Mouse (Mus musculus) bone marrow, adult 2 months (tissue): ENCODE data around the gene Elk4. TPM values are rescaled to one million over a fixed set of nuclear protein-coding genes. Genes with fewer than 3 reads are reported as not detected.

Source experiments
- H3K27ac ChIP-seq: fragments of 200-500 bp; 2 replicates; pipeline ENCODE4 v1.5.1; 2012; ENCODE audit warnings: low read depth, mild to moderate bottlenecking, control low read depth, inconsistent platforms, low read length; ENCODE audit not compliant: control insufficient read depth, poor library complexity, insufficient read depth
- H3K4me1 ChIP-seq: fragments of 200-500 bp; 2 replicates; pipeline ENCODE4 v1.6.1; 2011; ENCODE audit warnings: low read length; ENCODE audit not compliant: control insufficient read depth, insufficient read depth
- H3K4me3 ChIP-seq: fragments of 200-500 bp; replicated peaks from 2 replicates; pipeline ENCODE3; 2011; ENCODE audit warnings: mild to moderate bottlenecking, low read depth, low read length, control low read depth; ENCODE audit not compliant: control insufficient read depth
- CTCF ChIP-seq: fragments of 200-500 bp; IDR thresholded peaks from 2 replicates; pipeline ENCODE4 v1.5.1; 2011; ENCODE audit warnings: low read length, control low read depth; ENCODE audit not compliant: control insufficient read depth, insufficient read depth
- POLR2A ChIP-seq: fragments of 200-500 bp; IDR thresholded peaks from 2 replicates; pipeline ENCODE4 v1.6.1; 2011; ENCODE audit warnings: low read depth, mild to moderate bottlenecking, control low read depth, low read length, borderline replicate concordance; ENCODE audit not compliant: control insufficient read depth
- WGBS: fragments of 180-500 bp; shearing (Covaris S2); methylation state at CpG from one replicate; pipeline ENCODE4 v1.1.7; 2018; 5-methylcytosine and 5-hydroxymethylcytosine counted together
- polyA plus RNA-seq: library from polyadenylated mRNA; stranded (reverse); fragments of >200 nt; gene quantifications from 2 replicates; pipeline ENCODE4 v1.2.4, GENCODE M21; 2011; ENCODE audit warnings: low replicate concordance; ENCODE audit not compliant: missing spikeins, insufficient read depth, insufficient read length

Elk4 gene
- polyA plus RNA-seq, 1 experiment: 91.1 TPM

DNA sequence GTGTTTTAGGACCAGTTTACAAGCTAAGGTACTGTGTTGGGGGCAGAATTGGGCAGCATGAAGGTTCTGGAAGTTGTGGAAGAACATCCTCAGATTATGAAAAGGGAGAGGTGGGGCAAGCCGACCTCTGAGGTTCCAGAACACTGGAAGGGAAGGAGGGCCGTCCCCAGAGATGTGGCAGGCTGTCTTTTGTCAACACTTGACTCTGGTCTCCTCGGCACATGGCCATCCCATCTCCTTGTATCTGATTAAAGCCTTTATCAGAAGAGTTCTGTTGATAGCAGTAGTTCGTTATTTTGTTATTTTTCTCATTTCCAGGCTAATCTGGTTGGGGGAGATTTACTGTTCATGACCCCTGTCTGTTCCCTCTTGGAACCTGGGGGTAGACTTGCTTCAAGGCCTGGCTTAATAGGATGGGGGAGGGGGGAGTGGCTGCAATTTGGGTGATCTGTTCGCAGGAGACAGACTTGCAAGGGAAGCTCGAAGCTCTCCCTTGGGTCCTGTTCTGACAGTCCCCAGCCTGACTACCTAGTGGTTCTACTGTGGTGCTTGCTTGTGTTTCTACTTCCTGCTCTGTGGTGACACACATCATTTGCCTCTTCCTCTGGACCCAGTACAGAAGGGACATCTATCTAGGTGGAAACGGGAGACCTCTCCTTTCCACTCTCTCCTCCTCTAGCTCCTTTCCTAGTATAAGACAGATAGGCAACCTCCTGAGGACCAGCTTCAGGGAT is 52.8 kb downstream of the Elk4 start:
- no peaks in the 10 kb centered on the region for H3K4me1 ChIP-seq
- WGBS: 47% methylated on average over 7 of the region's 7 CpGs
- TF ChIP-seq CTCF: no peak
- TF ChIP-seq POLR2A: no peak
- H3K27ac ChIP-seq: no peak overlapping the region
- H3K4me3 ChIP-seq: no peak overlapping the region

DNA sequence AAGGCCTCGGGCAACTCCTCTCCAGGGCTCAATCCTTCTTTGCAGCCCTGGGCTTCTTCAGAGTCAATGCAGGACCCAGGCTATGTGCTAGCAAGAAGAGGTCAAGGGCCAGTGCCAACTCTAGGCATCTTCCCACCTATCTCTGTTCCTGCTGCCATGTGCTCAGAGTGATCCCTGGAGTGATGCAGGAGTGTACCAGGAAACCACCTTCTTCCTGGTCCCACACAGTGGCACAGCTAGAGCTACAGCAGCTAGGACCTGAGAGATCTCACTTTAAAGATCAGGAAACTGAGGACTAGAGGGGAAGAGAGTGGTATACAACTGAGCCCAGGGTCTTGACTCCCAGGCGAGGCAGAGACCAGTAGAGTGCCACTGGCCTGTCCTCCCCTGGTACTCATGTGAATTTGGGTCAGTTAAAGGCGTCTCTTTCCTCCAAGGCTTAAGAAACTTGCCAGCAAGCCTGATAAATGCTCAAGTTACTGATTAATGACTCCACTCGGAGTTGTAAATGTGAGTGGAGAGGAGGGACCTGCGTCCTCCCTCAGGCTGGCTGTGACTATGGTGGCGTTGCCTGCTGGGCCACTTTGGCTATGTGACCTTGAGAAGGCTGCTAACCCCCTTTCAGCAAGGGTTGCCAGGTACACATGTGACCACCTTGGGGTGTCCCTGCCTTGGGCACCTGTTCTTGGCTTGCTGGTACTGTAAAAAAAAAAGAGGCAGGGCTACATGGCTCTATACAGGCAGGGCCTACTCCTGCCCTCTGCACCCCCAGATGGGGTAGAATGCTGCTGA is 54.5 kb downstream of the Elk4 start:
- H3K4me3 ChIP-seq: no peak overlapping the region
- no peak for TF ChIP-seq POLR2A
- TF ChIP-seq CTCF: no peak
- WGBS: 62% methylated on average over 6 of the region's 6 CpGs
- no peak overlapping the region for H3K27ac ChIP-seq
- H3K4me1 ChIP-seq: no peaks in the 10 kb centered on the region

DNA sequence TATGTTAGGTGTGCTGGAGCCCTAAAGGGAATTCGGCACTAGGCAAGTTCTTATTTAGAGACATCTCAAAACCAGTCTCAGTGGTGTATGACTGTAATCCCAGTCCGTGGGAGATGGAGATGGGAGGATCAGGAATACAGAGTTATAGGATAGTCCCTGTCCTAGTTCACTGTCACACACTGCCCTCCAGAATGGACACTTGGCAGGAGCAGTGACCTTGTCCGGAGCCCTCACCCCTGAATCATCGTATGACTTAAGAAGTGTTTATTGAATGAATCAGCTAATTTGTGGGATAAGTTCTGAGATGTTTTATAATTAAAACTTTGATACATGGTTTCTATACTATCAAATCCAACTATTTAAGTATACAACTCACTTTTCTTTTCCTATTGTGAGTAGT is 55.7 kb downstream of the Elk4 start:
- Histone ChIP-seq H3K4me1 (no peaks in the 10 kb centered on the region), H3K4me3 (no peak overlapping the region), H3K27ac (no peak overlapping the region)
- TF ChIP-seq POLR2A: no peak
- TF ChIP-seq CTCF: no peak
- WGBS: 86% methylated on average over 4 of the region's 4 CpGs

DNA sequence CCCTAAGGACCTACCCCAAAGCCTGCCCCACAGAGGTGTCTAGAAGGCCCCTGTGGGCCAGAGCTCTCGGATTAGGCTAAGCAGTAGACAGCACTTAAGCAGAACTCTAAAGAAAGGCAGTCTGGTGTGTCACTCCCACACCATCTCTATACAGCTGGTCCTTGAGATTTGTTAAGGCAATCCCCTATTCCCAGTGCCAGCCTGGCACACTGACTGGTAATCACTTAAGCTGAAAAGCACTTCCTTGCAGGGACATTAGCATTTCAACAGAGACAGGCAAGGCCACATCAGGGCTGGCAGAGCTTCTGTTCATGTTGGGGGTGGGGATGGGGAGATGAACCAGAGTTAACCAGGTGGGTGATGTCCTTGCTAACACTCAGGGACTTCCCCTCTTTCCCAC is 57.6 kb downstream of the Elk4 start:
- Histone ChIP-seq H3K4me3 (no peak overlapping the region), H3K27ac (no peak overlapping the region), H3K4me1 (no peaks in the 10 kb centered on the region)
- 78% methylated on average over 1 of the region's 1 CpGs for WGBS
- TF ChIP-seq POLR2A (no peak), CTCF (no peak)

DNA sequence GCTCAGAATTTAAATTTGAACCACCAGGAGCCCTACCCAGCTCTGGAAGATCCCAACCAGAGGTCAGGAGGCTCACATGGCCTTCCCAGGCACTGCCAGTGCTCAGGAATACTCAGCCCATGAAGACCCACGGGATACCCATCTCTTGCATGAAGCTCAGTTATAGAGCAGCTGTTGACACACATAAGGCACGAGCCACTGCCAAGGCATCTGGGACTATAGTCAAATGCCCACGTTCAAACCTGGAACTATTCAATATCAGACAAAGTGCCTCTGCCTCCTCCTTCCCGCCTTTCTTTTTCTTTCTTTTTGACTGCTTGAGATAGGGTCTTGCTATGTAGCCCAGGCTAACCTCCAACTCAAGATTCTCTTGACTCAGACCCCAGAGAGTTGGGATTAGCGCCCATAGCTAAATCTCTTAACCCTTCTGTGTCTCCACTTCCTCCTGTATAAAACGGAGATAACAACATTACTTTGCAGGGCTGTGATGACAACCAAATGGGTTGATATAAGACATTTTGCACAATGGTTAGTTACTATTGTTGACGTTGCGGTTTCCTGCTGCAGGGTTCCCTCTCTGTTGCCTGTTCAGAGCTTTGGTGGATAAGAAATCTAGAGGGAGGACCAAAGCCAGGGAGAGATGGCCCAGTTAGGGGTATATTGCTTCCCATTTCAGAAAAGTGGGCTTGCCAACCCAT is 58.2 kb downstream of the Elk4 start:
- H3K4me3 ChIP-seq: no peak overlapping the region

DNA sequence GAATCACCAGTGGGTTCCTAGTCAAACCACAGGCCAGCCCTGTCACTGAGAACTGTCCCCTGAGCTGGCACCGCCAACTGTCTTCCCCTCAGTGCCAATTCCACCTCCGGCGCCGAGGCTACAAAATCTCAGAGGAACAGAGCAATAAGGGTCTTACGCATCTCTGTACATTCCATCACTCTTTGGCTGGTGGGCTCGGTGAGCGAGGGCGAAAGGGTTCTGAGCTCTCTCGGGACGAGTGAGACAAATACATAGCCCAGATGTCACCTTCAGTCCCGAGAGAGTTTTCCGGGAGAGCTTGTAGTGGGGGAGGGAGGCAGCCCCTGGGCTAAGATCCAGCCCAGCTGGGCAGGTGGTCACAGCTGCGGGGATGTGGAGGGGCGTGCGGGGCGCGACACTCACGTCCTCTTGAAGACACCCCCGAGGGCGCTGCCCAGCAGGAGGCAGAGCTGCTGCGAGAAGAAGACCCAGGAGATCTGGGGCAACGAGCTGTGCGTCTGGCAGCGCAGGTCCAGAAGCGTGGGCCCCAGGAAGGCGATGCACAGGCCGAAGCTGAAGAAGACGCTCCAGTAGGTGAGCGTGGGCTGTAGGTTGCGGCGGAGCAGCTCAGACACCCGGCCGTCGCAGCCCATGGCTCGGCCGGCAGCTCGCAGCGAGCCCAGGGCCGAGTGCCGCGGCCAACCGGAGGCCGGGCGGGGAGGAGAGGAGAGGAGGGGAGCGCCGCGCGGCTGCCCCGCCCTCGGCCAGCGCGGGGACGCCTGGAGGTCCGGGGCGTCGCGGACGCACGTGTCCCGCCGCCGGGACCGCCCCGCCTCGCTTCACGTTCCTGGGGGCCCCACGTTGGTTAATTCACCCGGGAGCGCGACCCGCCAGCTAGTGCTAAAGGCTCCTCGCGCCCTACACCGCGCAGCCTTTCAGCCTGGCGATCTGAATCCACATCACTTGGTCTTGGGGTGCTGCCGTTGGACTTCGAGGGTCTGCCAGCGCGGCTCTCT is 60.2 kb downstream of the Elk4 start, which contains the start of gene Mfsd4a:
Gene Mfsd4a (minus strand): TSS at position 802 of the 995 bp plus-strand sequence.
- peak within 1 kb of the TSS; percentile 32 for H3K4me3 ChIP-seq
- 3% methylated on average over 80 of the region's 80 CpGs for WGBS
- no peak within 1 kb of the TSS; the same call in 1 of the 2 replicates for H3K27ac ChIP-seq
- H3K4me1 ChIP-seq: no peaks in the 10 kb centered on the region
- TF ChIP-seq POLR2A: peak; percentile 5; the same call in 1 of the 2 replicates
- no peak for TF ChIP-seq CTCF

More for the DNA sequence above, 58.2 kb downstream of the Elk4 start:
- 64% methylated on average over 8 of the region's 8 CpGs for WGBS
- Histone ChIP-seq H3K27ac (no peak overlapping the region), H3K4me1 (no peaks in the 10 kb centered on the region)
- TF ChIP-seq CTCF (no peak), POLR2A (no peak)

DNA sequence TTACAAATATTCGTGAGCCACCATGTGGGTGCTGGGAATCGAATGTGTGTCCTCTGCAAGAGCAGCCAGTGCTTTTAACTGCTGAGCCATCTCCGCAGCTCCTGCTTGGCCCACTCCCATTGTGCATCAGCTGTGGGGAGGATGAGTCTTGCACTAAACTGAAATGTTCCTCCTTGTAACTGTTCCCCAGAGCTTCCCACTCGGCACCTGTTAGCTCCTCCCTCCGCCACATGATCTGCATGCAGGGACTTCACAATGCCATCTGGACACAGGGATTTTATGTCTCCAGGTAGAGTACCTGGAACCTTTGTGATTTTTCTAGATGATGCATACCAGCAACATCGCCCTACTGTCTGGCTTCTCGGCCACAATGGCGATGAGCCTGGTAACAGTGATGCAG is 62.0 kb downstream of the Elk4 start:
- no peak for TF ChIP-seq POLR2A
- TF ChIP-seq CTCF: no peak
- 86% methylated on average over 8 of the region's 8 CpGs for WGBS
- H3K4me1 ChIP-seq: no peaks in the 10 kb centered on the region
- H3K4me3 ChIP-seq: no peak overlapping the region
- no peak overlapping the region for H3K27ac ChIP-seq

DNA sequence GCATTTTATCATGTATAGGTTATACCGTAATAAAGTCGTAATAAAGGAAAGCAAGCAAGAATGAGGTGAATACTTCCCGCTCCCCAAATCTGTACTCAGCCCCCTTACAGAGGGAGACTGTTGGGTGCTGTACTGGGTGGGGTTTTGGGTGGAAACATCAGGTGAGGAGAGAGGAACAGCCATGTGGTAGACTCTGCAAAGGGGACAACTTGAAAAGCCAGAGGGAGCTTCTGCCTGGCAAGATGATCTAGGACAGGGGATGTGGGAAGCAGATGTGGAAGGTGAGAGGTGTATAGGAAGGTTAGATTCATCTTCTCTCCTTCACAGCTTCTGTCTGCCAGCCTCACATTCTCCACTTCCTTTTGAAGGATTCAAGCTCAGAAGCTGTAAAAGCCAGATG is 63.3 kb downstream of the Elk4 start:
- no peaks in the 10 kb centered on the region for H3K4me1 ChIP-seq
- 88% methylated on average over 3 of the region's 3 CpGs for WGBS
- H3K4me3 ChIP-seq: no peak overlapping the region
- no peak overlapping the region for H3K27ac ChIP-seq
- TF ChIP-seq CTCF (no peak), POLR2A (no peak)
